Mouse (Mus musculus) heart, embryonic 11.5 days (tissue): Measurements from ENCODE around the gene Gm20708. TPM values are rescaled to one million over a fixed set of nuclear protein-coding genes. Genes with fewer than 3 reads are reported as not detected.
"Not testable (repeated sequence)": the region's sequence is repeated elsewhere in the genome, so short reads cannot be mapped to it uniquely, and the experiment has no call there.

ENCODE experiments used
- ATAC-seq: fragments of 200-750 bp; cut with Nextera tagmentation; replicated peaks from 2 replicates; pipeline ENCODE4 v1.8.0; 2017; ENCODE audit warnings: moderate library complexity; ENCODE audit not compliant: insufficient number of reproducible peaks, low FRiP score, low TSS enrichment
- H3K27ac ChIP-seq: fragments of 300-500 bp; sonication (generic); 2 replicates; pipeline ENCODE4 v1.5.1; 2014; ENCODE audit warnings: mild to moderate bottlenecking, low read depth, low read length
- H3K27me3 ChIP-seq: fragments of 300-500 bp; sonication (generic); 2 replicates; pipeline ENCODE4 v1.6.1; 2014; ENCODE audit warnings: mild to moderate bottlenecking, low read length, mixed read lengths; ENCODE audit not compliant: control insufficient read depth, insufficient read depth
- H3K36me3 ChIP-seq: fragments of 300-500 bp; sonication (generic); 2 replicates; pipeline ENCODE4 v1.6.1; 2014; ENCODE audit warnings: mild to moderate bottlenecking, low read length, moderate library complexity, mixed read lengths; ENCODE audit not compliant: control insufficient read depth, insufficient read depth
- H3K4me1 ChIP-seq: fragments of 300-500 bp; sonication (generic); 2 replicates; pipeline ENCODE4 v1.6.1; 2014; ENCODE audit warnings: low read length; ENCODE audit not compliant: control insufficient read depth, insufficient read depth
- H3K4me2 ChIP-seq: fragments of 300-500 bp; sonication (generic); 2 replicates; pipeline ENCODE4 v1.6.1; 2014; ENCODE audit warnings: mild to moderate bottlenecking, moderate library complexity
- H3K4me3 ChIP-seq: fragments of 300-500 bp; sonication (generic); 2 replicates; pipeline ENCODE4 v1.5.1; 2014; ENCODE audit warnings: low read depth, low read length
- H3K9ac ChIP-seq: fragments of 300-500 bp; sonication (generic); 2 replicates; pipeline ENCODE4 v1.6.1; 2014; ENCODE audit warnings: mild to moderate bottlenecking, low read depth, low read length, moderate library complexity
- H3K9me3 ChIP-seq: fragments of 300-500 bp; sonication (generic); replicated peaks from 2 replicates; pipeline ENCODE4 v1.6.1; 2016; ENCODE audit warnings: low read length; ENCODE audit not compliant: control insufficient read depth
- WGBS: fragments of 180-500 bp; shearing (Covaris S2); extraction: QIAGEN DNeasy Blood & Tissue Kit; methylation state at CpG from one replicate; pipeline ENCODE4 v1.1.7; 2014; ENCODE audit not compliant: insufficient replicate concordance; 5-methylcytosine and 5-hydroxymethylcytosine counted together
- polyA plus RNA-seq: library from polyadenylated mRNA; unstranded; fragments of >200 nt; fragmentation: Nextera tagmentation; extraction: Ambion mirVana; gene quantifications from 2 replicates; pipeline ENCODE4 v1.2.1, GENCODE M21; 2014

The Gm20708 gene
- polyA plus RNA-seq, 1 experiment from 2014 or later, result 0.62 TPM

GRCm38 (mm10) chr11:117783089-117783488 is 26.4 kb upstream of the Gm20708 start:
- Histone ChIP-seq H3K4me1 (peaks cover 46% of the 10 kb centered on the region), H3K4me3 (peak overlapping the region; percentile 52), H3K9ac (peak overlapping the region; percentile 74), H3K27me3 (peaks cover 17% of the 10 kb centered on the region), H3K4me2 (peak overlapping the region; percentile 99), H3K9me3 (no peaks in the 10 kb centered on the region), H3K27ac (peak overlapping the region; percentile 96), H3K36me3 (no peaks in the 10 kb centered on the region)
- no peak for ATAC-seq
- 3% methylated on average over 30 of the region's 31 CpGs for WGBS

GRCm38 (mm10) chr11:117783683-117784309 is 25.7 kb upstream of the Gm20708 start:
- peak overlapping the region; percentile 96 for H3K27ac ChIP-seq
- H3K27me3 ChIP-seq, result peaks cover 17% of the 10 kb centered on the region
- H3K9me3 ChIP-seq, result no peaks in the 10 kb centered on the region
- H3K4me2 ChIP-seq, result peak overlapping the region; percentile 99
- no peak; the same call in 1 of the 2 replicates for ATAC-seq
- WGBS, result 39% methylated on average over 10 of the region's 10 CpGs
- peaks cover 41% of the 10 kb centered on the region for H3K4me1 ChIP-seq
- H3K4me3 ChIP-seq, result peak overlapping the region; percentile 52
- peak overlapping the region; percentile 74; the same call in 1 of the 2 replicates for H3K9ac ChIP-seq
- no peaks in the 10 kb centered on the region for H3K36me3 ChIP-seq

DNA sequence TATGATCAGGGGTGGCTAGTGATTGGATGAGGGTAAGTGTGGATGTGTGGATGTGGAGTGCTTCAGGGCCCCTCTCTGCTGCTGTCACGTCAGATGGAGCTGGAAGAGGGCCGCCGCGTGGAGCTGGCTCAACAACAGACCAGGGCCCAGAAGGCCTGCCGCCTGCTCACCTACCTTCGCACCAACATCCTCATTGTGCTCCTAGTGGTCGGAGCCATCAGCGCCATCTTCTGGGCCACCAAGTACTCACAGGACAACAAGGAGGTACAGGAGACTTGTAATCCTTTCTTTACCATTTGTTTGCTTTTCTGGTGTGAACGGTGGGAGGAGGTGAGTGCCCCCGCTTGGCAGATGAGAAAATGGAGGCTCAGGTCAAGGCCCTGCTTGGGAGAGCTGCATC is 23.2 kb upstream of the Gm20708 start:
- no peak overlapping the region for H3K9ac ChIP-seq
- H3K36me3 ChIP-seq, result no peaks in the 10 kb centered on the region
- H3K4me2 ChIP-seq, result no peak overlapping the region
- H3K4me3 ChIP-seq, result no peak overlapping the region
- no peak for ATAC-seq
- H3K9me3 ChIP-seq, result no peaks in the 10 kb centered on the region
- H3K4me1 ChIP-seq, result peaks cover 28% of the 10 kb centered on the region
- 9% methylated on average over 10 of the region's 10 CpGs for WGBS
- peaks cover 22% of the 10 kb centered on the region for H3K27me3 ChIP-seq
- no peak overlapping the region for H3K27ac ChIP-seq

GRCm38 (mm10) chr11:117788481-117788880 is 21.0 kb upstream of the Gm20708 start:
- WGBS, result 82% methylated on average over 7 of the region's 7 CpGs
- H3K27ac ChIP-seq, H3K4me2 ChIP-seq, H3K36me3 ChIP-seq, ATAC-seq, H3K9ac ChIP-seq, H3K4me3 ChIP-seq, H3K9me3 ChIP-seq: not testable (repeated sequence)
- H3K27me3 ChIP-seq, result peaks cover 18% of the 10 kb centered on the region
- H3K4me1 ChIP-seq, result peaks cover 22% of the 10 kb centered on the region

DNA sequence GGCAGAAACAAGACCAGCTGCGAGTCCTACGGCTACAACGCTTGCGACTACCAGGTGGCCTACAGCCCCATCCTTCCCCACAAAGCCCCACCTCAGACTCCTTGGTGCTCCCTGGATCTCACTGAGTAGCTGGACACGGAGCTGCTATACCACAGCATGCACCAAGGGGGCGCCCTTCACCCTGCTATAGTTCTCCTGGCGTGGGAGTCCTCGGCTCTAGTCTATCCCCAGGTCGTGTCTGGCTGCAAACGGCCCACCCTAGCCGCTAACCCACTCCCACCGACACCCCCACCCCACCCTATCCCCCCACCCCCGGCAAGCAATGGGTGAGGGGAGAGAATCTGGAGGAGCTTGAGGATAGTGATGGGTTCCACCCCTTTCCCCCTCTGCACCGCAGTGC is 19.2 kb upstream of the Gm20708 start:
- Histone ChIP-seq H3K27me3 (peaks cover 13% of the 10 kb centered on the region; the same call in 1 of the 2 replicates), H3K4me3 (peak overlapping the region; percentile 6; the same call in 1 of the 2 replicates), H3K4me1 (peaks cover 17% of the 10 kb centered on the region), H3K27ac (no peak overlapping the region), H3K9ac (no peak overlapping the region), H3K4me2 (peak overlapping the region; percentile 59), H3K9me3 (no peaks in the 10 kb centered on the region), H3K36me3 (no peaks in the 10 kb centered on the region)
- 5% methylated on average over 14 of the region's 14 CpGs for WGBS
- peak; percentile 23; the same call in 1 of the 2 replicates for ATAC-seq

GRCm38 (mm10) chr11:117790703-117791440 is 18.6 kb upstream of the Gm20708 start:
- 30% methylated on average over 23 of the region's 23 CpGs for WGBS
- Histone ChIP-seq H3K27me3 (peaks cover 13% of the 10 kb centered on the region; the same call in 1 of the 2 replicates), H3K9ac (no peak overlapping the region), H3K36me3 (no peaks in the 10 kb centered on the region), H3K4me3 (peak overlapping the region; percentile 6; the same call in 1 of the 2 replicates), H3K9me3 (no peaks in the 10 kb centered on the region), H3K4me2 (peak overlapping the region; percentile 59), H3K27ac (no peak overlapping the region), H3K4me1 (peaks cover 17% of the 10 kb centered on the region)
- ATAC-seq, result peak; percentile 60; the same call in 1 of the 2 replicates

GRCm38 (mm10) chr11:117791441-117791761 is 18.1 kb upstream of the Gm20708 start:
- H3K27ac ChIP-seq, result no peak overlapping the region
- WGBS, result 77% methylated on average over 9 of the region's 9 CpGs
- H3K4me3 ChIP-seq, result no peak overlapping the region
- peaks cover 13% of the 10 kb centered on the region; the same call in 1 of the 2 replicates for H3K27me3 ChIP-seq
- H3K4me1 ChIP-seq, result peaks cover 17% of the 10 kb centered on the region
- H3K4me2 ChIP-seq, result peak overlapping the region; percentile 3; the same call in 1 of the 2 replicates
- H3K36me3 ChIP-seq, result no peaks in the 10 kb centered on the region
- no peak for ATAC-seq
- H3K9ac ChIP-seq, result no peak overlapping the region
- H3K9me3 ChIP-seq, result no peaks in the 10 kb centered on the region

GRCm38 (mm10) chr11:117792281-117792888 is 17.1 kb upstream of the Gm20708 start:
- peak overlapping the region; percentile 66 for H3K4me2 ChIP-seq
- peak overlapping the region; percentile 52 for H3K9ac ChIP-seq
- H3K27me3 ChIP-seq, result peaks cover 13% of the 10 kb centered on the region; the same call in 1 of the 2 replicates
- 7% methylated on average over 22 of the region's 22 CpGs for WGBS
- ATAC-seq, result peak; percentile 80
- H3K4me3 ChIP-seq, result peak overlapping the region; percentile 27
- H3K4me1 ChIP-seq, result peaks cover 21% of the 10 kb centered on the region
- H3K27ac ChIP-seq, result no peak overlapping the region
- no peaks in the 10 kb centered on the region for H3K36me3 ChIP-seq
- H3K9me3 ChIP-seq, result no peaks in the 10 kb centered on the region
